Mouse (Mus musculus): ENCODE measurements around the gene Ccr9. TPM values are rescaled to one million over a fixed set of nuclear protein-coding genes. Genes with fewer than 3 reads are reported as not detected.

Ccr9 gene
- polyA plus RNA-seq, 1 experiment from 2014 or later: 0.17 TPM

GRCm38 (mm10) chr9:123802896-123803295 lies 124.7 kb downstream of the Ccr9 start:
- Histone ChIP-seq H3K27me3 (no peaks in the 10 kb centered on the region), H3K4me2 (replicated peaks) (no peak overlapping the region), H3K4me1 (no peaks in the 10 kb centered on the region), H3K27ac (replicated peaks) (no peak overlapping the region), H3K9me3 (replicated peaks) (no peaks in the 10 kb centered on the region), H3K4me3 (replicated peaks) (no peak overlapping the region), H3K36me3 (peaks cover 15% of the 10 kb centered on the region), H3K9ac (no peak overlapping the region)
- ATAC-seq (ENCODE audit: insufficient number of reproducible peaks, low FRiP score, low TSS enrichment, low read depth): no peak

GRCm38 (mm10) chr9:123805241-123805640 lies 127.0 kb downstream of the Ccr9 start:
- Histone ChIP-seq H3K27ac (replicated peaks) (no peak overlapping the region), H3K4me1 (no peaks in the 10 kb centered on the region), H3K4me2 (replicated peaks) (no peak overlapping the region), H3K9ac (no peak overlapping the region), H3K9me3 (replicated peaks) (no peaks in the 10 kb centered on the region), H3K36me3 (peaks cover 18% of the 10 kb centered on the region), H3K27me3 (no peaks in the 10 kb centered on the region), H3K4me3 (replicated peaks) (no peak overlapping the region)
- WGBS: 85% methylated on average over 2 of the region's 2 CpGs
- ATAC-seq (ENCODE audit: insufficient number of reproducible peaks, low FRiP score, low TSS enrichment, low read depth): no peak

GRCm38 (mm10) chr9:123806267-123806666 lies 128.0 kb downstream of the Ccr9 start, which contains the start of gene Cxcr6:
Gene Cxcr6, plus strand, starts transcription at chr9:123806475.
- Histone ChIP-seq H3K27me3 (no peaks in the 10 kb centered on the region), H3K9me3 (replicated peaks) (no peaks in the 10 kb centered on the region), H3K36me3 (peaks cover 21% of the 10 kb centered on the region), H3K9ac (no peak within 1 kb of the TSS), H3K27ac (replicated peaks) (no peak within 1 kb of the TSS), H3K4me3 (replicated peaks) (no peak within 1 kb of the TSS), H3K4me2 (replicated peaks) (no peak within 1 kb of the TSS), H3K4me1 (no peaks in the 10 kb centered on the region)
- ATAC-seq (ENCODE audit: insufficient number of reproducible peaks, low FRiP score, low TSS enrichment, low read depth): no peak
- WGBS: 87% methylated on average over 5 of the region's 5 CpGs

- H3K4me1 ChIP-seq: no peaks in the 10 kb centered on the region
- no peaks in the 10 kb centered on the region for H3K27me3 ChIP-seq
- no peak overlapping the region for H3K4me2 ChIP-seq (replicated peaks)
- ATAC-seq (ENCODE audit: insufficient number of reproducible peaks, low FRiP score, low TSS enrichment, low read depth): no peak
- no peak overlapping the region for H3K27ac ChIP-seq (replicated peaks)
- H3K36me3 ChIP-seq: peaks cover 19% of the 10 kb centered on the region; the same call in 1 of the 2 replicates
- no peak overlapping the region for H3K4me3 ChIP-seq (replicated peaks)
- WGBS: 65% methylated on average over 7 of the region's 7 CpGs
- H3K9ac ChIP-seq: no peak overlapping the region
- H3K9me3 ChIP-seq (replicated peaks): no peaks in the 10 kb centered on the region
Observed at GRCm38 (mm10) chr9:123808583-123808982, 130.3 kb downstream of the Ccr9 start.

- WGBS: 90% methylated on average over 3 of the region's 3 CpGs
- H3K4me2 ChIP-seq (replicated peaks): no peak overlapping the region
- H3K4me3 ChIP-seq (replicated peaks): no peak overlapping the region
- peaks cover 40% of the 10 kb centered on the region for H3K36me3 ChIP-seq
- H3K27me3 ChIP-seq: no peaks in the 10 kb centered on the region
- no peaks in the 10 kb centered on the region for H3K4me1 ChIP-seq
- H3K9me3 ChIP-seq (replicated peaks): no peaks in the 10 kb centered on the region
- H3K27ac ChIP-seq (replicated peaks): no peak overlapping the region
- H3K9ac ChIP-seq: no peak overlapping the region
- no peak for ATAC-seq (ENCODE audit: insufficient number of reproducible peaks, low FRiP score, low TSS enrichment, low read depth)
Observed at GRCm38 (mm10) chr9:123811831-123812230, 133.6 kb downstream of the Ccr9 start.

- H3K36me3 ChIP-seq: peaks cover 59% of the 10 kb centered on the region
- no peak overlapping the region for H3K4me3 ChIP-seq (replicated peaks)
- H3K27ac ChIP-seq (replicated peaks): no peak overlapping the region
- 76% methylated on average over 2 of the region's 2 CpGs for WGBS
- H3K4me1 ChIP-seq: no peaks in the 10 kb centered on the region
- no peak overlapping the region for H3K4me2 ChIP-seq (replicated peaks)
- H3K9me3 ChIP-seq (replicated peaks): no peaks in the 10 kb centered on the region
- H3K27me3 ChIP-seq: no peaks in the 10 kb centered on the region
- ATAC-seq (ENCODE audit: insufficient number of reproducible peaks, low FRiP score, low TSS enrichment, low read depth): no peak
- no peak overlapping the region for H3K9ac ChIP-seq
Observed at GRCm38 (mm10) chr9:123814326-123814725, 136.1 kb downstream of the Ccr9 start.

- Histone ChIP-seq H3K27ac (replicated peaks) (no peak overlapping the region), H3K9ac (no peak overlapping the region), H3K9me3 (replicated peaks) (no peaks in the 10 kb centered on the region), H3K4me2 (replicated peaks) (no peak overlapping the region), H3K27me3 (no peaks in the 10 kb centered on the region), H3K4me3 (replicated peaks) (no peak overlapping the region), H3K4me1 (no peaks in the 10 kb centered on the region), H3K36me3 (peaks cover 61% of the 10 kb centered on the region)
- WGBS: 77% methylated on average over 4 of the region's 4 CpGs
- no peak for ATAC-seq (ENCODE audit: insufficient number of reproducible peaks, low FRiP score, low TSS enrichment, low read depth)
Observed at GRCm38 (mm10) chr9:123814821-123815220, 136.6 kb downstream of the Ccr9 start.

- H3K36me3 ChIP-seq: peaks cover 59% of the 10 kb centered on the region
- 87% methylated on average over 3 of the region's 3 CpGs for WGBS
Observed at GRCm38 (mm10) chr9:123815444-123815843, 137.2 kb downstream of the Ccr9 start.

GRCm38 (mm10) chr9:123815996-123816395 lies 137.8 kb downstream of the Ccr9 start:
- no peak overlapping the region for H3K4me2 ChIP-seq (replicated peaks)
- no peaks in the 10 kb centered on the region for H3K27me3 ChIP-seq
- no peak overlapping the region for H3K9ac ChIP-seq
- 83% methylated on average over 1 of the region's 1 CpGs for WGBS
- ATAC-seq (ENCODE audit: insufficient number of reproducible peaks, low FRiP score, low TSS enrichment, low read depth): no peak
- no peak overlapping the region for H3K4me3 ChIP-seq (replicated peaks)
- no peaks in the 10 kb centered on the region for H3K9me3 ChIP-seq (replicated peaks)
- H3K4me1 ChIP-seq: no peaks in the 10 kb centered on the region
- H3K27ac ChIP-seq (replicated peaks): no peak overlapping the region
- peaks cover 59% of the 10 kb centered on the region for H3K36me3 ChIP-seq

More at GRCm38 (mm10) chr9:123815444-123815843, 137.2 kb downstream of the Ccr9 start:
- Histone ChIP-seq H3K9me3 (replicated peaks) (no peaks in the 10 kb centered on the region), H3K4me2 (replicated peaks) (no peak overlapping the region), H3K4me3 (replicated peaks) (no peak overlapping the region), H3K4me1 (no peaks in the 10 kb centered on the region), H3K27me3 (no peaks in the 10 kb centered on the region), H3K27ac (replicated peaks) (no peak overlapping the region), H3K9ac (no peak overlapping the region)
- ATAC-seq (ENCODE audit: insufficient number of reproducible peaks, low FRiP score, low TSS enrichment, low read depth): no peak

- Histone ChIP-seq H3K27ac (replicated peaks) (no peak overlapping the region), H3K9me3 (replicated peaks) (no peaks in the 10 kb centered on the region), H3K27me3 (no peaks in the 10 kb centered on the region), H3K4me3 (replicated peaks) (no peak overlapping the region), H3K36me3 (peaks cover 77% of the 10 kb centered on the region), H3K4me2 (replicated peaks) (no peak overlapping the region), H3K9ac (no peak overlapping the region), H3K4me1 (no peaks in the 10 kb centered on the region)
- no peak for ATAC-seq (ENCODE audit: insufficient number of reproducible peaks, low FRiP score, low TSS enrichment, low read depth)
- WGBS: 24% methylated on average over 2 of the region's 2 CpGs
Observed at GRCm38 (mm10) chr9:123818601-123819000, 140.4 kb downstream of the Ccr9 start.

- no peak overlapping the region for H3K4me3 ChIP-seq (replicated peaks)
- H3K9me3 ChIP-seq (replicated peaks): no peaks in the 10 kb centered on the region
- no peaks in the 10 kb centered on the region for H3K27me3 ChIP-seq
- H3K9ac ChIP-seq: no peak overlapping the region
- no peak overlapping the region for H3K27ac ChIP-seq (replicated peaks)
- H3K4me1 ChIP-seq: no peaks in the 10 kb centered on the region
- H3K36me3 ChIP-seq: peaks cover 90% of the 10 kb centered on the region
- 87% methylated on average over 3 of the region's 3 CpGs for WGBS
- H3K4me2 ChIP-seq (replicated peaks): no peak overlapping the region
- no peak for ATAC-seq (ENCODE audit: insufficient number of reproducible peaks, low FRiP score, low TSS enrichment, low read depth)
Observed at GRCm38 (mm10) chr9:123826631-123827030, 148.4 kb downstream of the Ccr9 start.

- Histone ChIP-seq H3K9ac (no peak overlapping the region), H3K9me3 (replicated peaks) (no peaks in the 10 kb centered on the region), H3K4me3 (replicated peaks) (no peak overlapping the region), H3K27ac (replicated peaks) (no peak overlapping the region), H3K4me2 (replicated peaks) (no peak overlapping the region), H3K4me1 (no peaks in the 10 kb centered on the region), H3K36me3 (peaks cover 69% of the 10 kb centered on the region), H3K27me3 (no peaks in the 10 kb centered on the region)
- no peak for ATAC-seq (ENCODE audit: insufficient number of reproducible peaks, low FRiP score, low TSS enrichment, low read depth)
- WGBS: 87% methylated on average over 4 of the region's 4 CpGs
Observed at GRCm38 (mm10) chr9:123828916-123829315, 150.7 kb downstream of the Ccr9 start.
